Mouse (Mus musculus) neural tube, embryonic 12.5 days (tissue): ENCODE measurements at regions not wholly inside any gene's neighbourhood (a gene's known extent, or its start where the extent isn't known, plus 50 kb on each side); places are given as distances from the start of the nearest gene placed in this dataset.

Source experiments
- ATAC-seq: fragments of 200-750 bp; cut with Nextera tagmentation; 2 replicates; pipeline ENCODE4 v1.8.0; 2017; ENCODE audit warnings: low read depth, mild to moderate bottlenecking, moderate TSS enrichment, moderate library complexity; ENCODE audit not compliant: low FRiP score
- H3K27ac ChIP-seq: fragments of 300-500 bp; sonication (generic); 2 replicates; pipeline ENCODE4 v1.5.1; 2016
- H3K27me3 ChIP-seq: fragments of 300-500 bp; sonication (generic); replicated peaks from 2 replicates; pipeline ENCODE4 v1.6.1; 2016; ENCODE audit warnings: mild to moderate bottlenecking
- H3K36me3 ChIP-seq: fragments of 300-500 bp; sonication (generic); 2 replicates; pipeline ENCODE4 v1.6.1; 2016; ENCODE audit warnings: mild to moderate bottlenecking
- H3K4me1 ChIP-seq: fragments of 300-500 bp; sonication (generic); 2 replicates; pipeline ENCODE4 v1.6.1; 2016
- H3K4me2 ChIP-seq: fragments of 300-500 bp; sonication (generic); replicated peaks from 2 replicates; pipeline ENCODE4 v1.6.1; 2016; ENCODE audit warnings: mild to moderate bottlenecking
- H3K4me3 ChIP-seq: fragments of 300-500 bp; sonication (generic); 2 replicates; pipeline ENCODE4 v1.5.1; 2016
- H3K9ac ChIP-seq: fragments of 300-500 bp; sonication (generic); 2 replicates; pipeline ENCODE4 v1.6.1; 2016; ENCODE audit warnings: mild to moderate bottlenecking
- H3K9me3 ChIP-seq: fragments of 300-500 bp; sonication (generic); 2 replicates; pipeline ENCODE4 v1.6.1; 2016; ENCODE audit warnings: mild to moderate bottlenecking
- WGBS: fragments of 180-500 bp; shearing (Covaris S2); methylation state at CpG from one replicate; pipeline ENCODE4 v1.1.7; 2016; 5-methylcytosine and 5-hydroxymethylcytosine counted together

- H3K36me3 ChIP-seq, result no peaks in the 10 kb centered on the region
- no peak overlapping the region for H3K4me3 ChIP-seq
- H3K27me3 ChIP-seq, result no peaks in the 10 kb centered on the region
- no peak for ATAC-seq
- no peak overlapping the region for H3K27ac ChIP-seq
- 89% methylated on average over 2 of the region's 2 CpGs for WGBS
- no peaks in the 10 kb centered on the region for H3K4me1 ChIP-seq
- no peak overlapping the region for H3K4me2 ChIP-seq
- no peaks in the 10 kb centered on the region for H3K9me3 ChIP-seq
- H3K9ac ChIP-seq, result no peak overlapping the region
Measured at GRCm38 (mm10) chr11:12837920-12838319, 373.2 kb upstream of the Cobl start.

GRCm38 (mm10) chr11:12837387-12837786, 372.6 kb upstream of the Cobl start:
- Histone ChIP-seq H3K27me3 (no peaks in the 10 kb centered on the region), H3K9me3 (no peaks in the 10 kb centered on the region), H3K9ac (no peak overlapping the region), H3K4me2 (no peak overlapping the region), H3K4me1 (no peaks in the 10 kb centered on the region), H3K36me3 (no peaks in the 10 kb centered on the region), H3K27ac (no peak overlapping the region), H3K4me3 (no peak overlapping the region)
- WGBS, result 81% methylated on average over 2 of the region's 2 CpGs
- ATAC-seq, result no peak

GRCm38 (mm10) chr11:12836387-12836786, 371.6 kb upstream of the Cobl start:
- no peak overlapping the region for H3K4me2 ChIP-seq
- ATAC-seq, result no peak
- no peak overlapping the region for H3K4me3 ChIP-seq
- no peaks in the 10 kb centered on the region for H3K36me3 ChIP-seq
- no peak overlapping the region for H3K27ac ChIP-seq
- H3K9ac ChIP-seq, result no peak overlapping the region
- no peaks in the 10 kb centered on the region for H3K4me1 ChIP-seq
- no peaks in the 10 kb centered on the region for H3K27me3 ChIP-seq
- no peaks in the 10 kb centered on the region for H3K9me3 ChIP-seq

- H3K4me1 ChIP-seq, result 0 out of 2 replicates have a peak, but pooled peaks cover 3% of the 10 kb centered on the region
- H3K9me3 ChIP-seq, result no peaks in the 10 kb centered on the region
- ATAC-seq, result no peak
- H3K27ac ChIP-seq, result no peak overlapping the region
- no peak overlapping the region for H3K4me3 ChIP-seq
- H3K36me3 ChIP-seq, result no peaks in the 10 kb centered on the region
- no peak overlapping the region for H3K9ac ChIP-seq
- no peaks in the 10 kb centered on the region for H3K27me3 ChIP-seq
- no peak overlapping the region for H3K4me2 ChIP-seq
Measured at GRCm38 (mm10) chr11:12812021-12812420, 347.3 kb upstream of the Cobl start.

- Histone ChIP-seq H3K4me1 (0 out of 2 replicates have a peak, but pooled peaks cover 3% of the 10 kb centered on the region), H3K4me2 (no peak overlapping the region), H3K27me3 (no peaks in the 10 kb centered on the region), H3K9ac (no peak overlapping the region), H3K4me3 (no peak overlapping the region), H3K36me3 (no peaks in the 10 kb centered on the region), H3K27ac (no peak overlapping the region), H3K9me3 (no peaks in the 10 kb centered on the region)
- WGBS, result 51% methylated on average over 11 of the region's 11 CpGs
- ATAC-seq, result peak; percentile 74
Measured at GRCm38 (mm10) chr11:12810949-12811881, 346.5 kb upstream of the Cobl start.
